Mouse (Mus musculus): ENCODE measurements at regions not wholly inside any gene's neighbourhood (a gene's known extent, or its start where the extent isn't known, plus 50 kb on each side); places are given as distances from the start of the nearest gene placed in this dataset.

- TF ChIP-seq ZC3H11A (IDR thresholded peaks at IDR 0.05; ENCODE audit: borderline replicate concordance, low read depth, low read length) (no peak), CHD2 (IDR thresholded peaks at IDR 0.05; ENCODE audit: low read depth, low read length) (no peak), MAFK (IDR thresholded peaks at IDR 0.05; ENCODE audit: insufficient read depth, low read depth, low read length) (no peak), HCFC1 (IDR thresholded peaks at IDR 0.05; ENCODE audit: borderline replicate concordance, insufficient read depth, low read length) (no peak)
Observed at GRCm38 (mm10) chr1:169819404-169819949, 72.0 kb upstream of the Rgs4 start.
